Mouse (Mus musculus) right cerebral cortex, postnatal 10 days (tissue): Measurements from ENCODE around the gene Gm10392.

Source experiments
- DNase-seq, 2 experiments: peaks; one replicate each; pipeline ENCODE4 v3.0.0; 2021; ENCODE audit warnings: low spot score in 2 of 2

Gm10392 gene

DNA sequence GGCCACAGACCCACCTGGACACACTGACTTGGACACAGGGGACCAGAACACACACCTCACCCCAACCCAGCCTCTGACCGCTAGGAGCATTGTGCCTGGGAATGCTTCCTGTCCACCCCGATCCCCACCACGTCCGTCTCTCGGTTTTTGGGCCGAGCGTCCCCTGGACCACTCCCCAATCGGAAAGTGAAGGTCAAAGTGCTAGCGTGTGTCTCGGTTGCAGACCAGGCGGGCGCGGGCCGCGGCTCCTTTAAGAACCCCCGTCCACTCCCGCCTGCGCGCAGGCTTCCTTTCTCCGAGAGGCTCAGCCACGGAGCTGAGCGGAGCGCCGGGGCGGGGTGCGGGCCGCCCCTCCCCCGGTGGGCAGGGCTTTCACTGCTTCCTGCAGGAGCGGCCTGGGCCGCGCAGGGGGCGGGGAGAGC is 26.1 kb downstream of the Gm10392 start:
- DNase-seq: peak; percentile 96

DNA sequence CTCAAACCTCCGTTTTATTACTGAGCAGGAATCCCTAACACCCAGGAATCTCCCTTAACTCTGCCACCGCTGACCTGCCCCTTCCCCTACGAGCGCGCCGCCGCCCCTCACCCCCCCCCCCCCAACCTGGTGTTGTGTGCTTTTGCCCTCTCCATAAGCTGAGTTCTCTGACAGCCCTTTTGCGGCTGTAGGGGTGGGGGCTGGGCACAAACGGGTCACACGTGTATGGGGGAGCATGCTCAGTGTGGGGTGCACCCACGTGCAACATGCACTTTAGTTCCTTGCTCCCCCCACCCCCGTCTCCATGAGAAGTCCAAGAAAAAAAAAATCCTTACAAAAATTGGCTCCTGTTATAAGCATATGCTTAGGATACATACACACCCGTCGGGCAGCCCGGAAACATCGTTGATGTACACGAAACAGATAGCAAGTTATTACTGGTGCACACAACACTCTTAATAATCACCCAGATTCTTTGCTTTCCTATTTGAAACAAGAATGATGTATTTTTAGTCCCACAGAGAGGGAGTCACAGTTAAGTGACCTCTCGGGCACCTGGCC is 26.6 kb downstream of the Gm10392 start:
- DNase-seq: peak; percentile 80 to 85

DNA sequence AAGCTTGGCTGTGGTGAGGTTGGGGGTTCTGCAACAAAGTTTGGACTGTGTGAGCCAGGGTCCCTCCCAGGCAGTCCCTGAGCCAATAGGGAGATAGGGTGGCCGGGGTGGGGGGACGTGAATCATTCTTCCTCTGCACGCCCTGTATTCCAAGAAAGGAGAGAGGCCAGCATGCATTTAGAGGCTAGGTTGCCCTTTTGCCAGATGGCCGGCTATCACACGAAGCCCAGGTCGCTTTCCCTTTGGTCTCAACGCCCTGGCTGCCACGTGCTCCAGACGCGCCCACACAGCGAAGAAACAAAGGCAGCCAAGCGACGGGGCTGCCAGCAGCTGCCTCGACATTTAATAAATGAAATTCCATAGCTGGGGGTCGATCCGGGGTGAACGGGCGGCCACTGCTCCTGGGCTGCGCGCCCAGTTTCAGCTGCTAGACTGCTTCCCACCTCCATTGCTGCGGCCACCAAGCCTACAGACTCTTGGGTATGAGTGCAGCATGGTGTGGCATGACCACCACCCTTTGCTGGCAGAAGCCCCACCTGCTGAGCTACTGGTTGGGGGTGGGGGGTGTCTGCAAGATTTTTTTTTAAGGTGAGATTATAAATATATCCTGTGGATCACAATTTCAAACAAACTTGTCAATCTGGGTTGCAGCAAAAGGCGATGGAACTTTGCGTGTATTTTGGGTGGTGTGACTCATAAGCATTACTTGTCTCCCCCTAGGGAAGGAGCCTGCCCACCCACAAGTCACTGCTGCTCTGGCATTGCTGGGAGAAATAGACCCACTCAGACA is 27.3 kb downstream of the Gm10392 start:
- peak; percentile 79 to 88 for DNase-seq

GRCm38 (mm10) chr11:77491123-77491501 is 27.9 kb downstream of the Gm10392 start:
- peak; percentile 95 to 96 for DNase-seq

GRCm38 (mm10) chr11:77490451-77490850 is 28.5 kb downstream of the Gm10392 start:
- no peak for DNase-seq

- peak; percentile 89 to 91 for DNase-seq
Observed at GRCm38 (mm10) chr11:77489591-77490235, 29.3 kb downstream of the Gm10392 start, which contains the start of gene Ankrd13b. Gene Ankrd13b, minus strand, starts transcription at chr11:77489678.

DNA sequence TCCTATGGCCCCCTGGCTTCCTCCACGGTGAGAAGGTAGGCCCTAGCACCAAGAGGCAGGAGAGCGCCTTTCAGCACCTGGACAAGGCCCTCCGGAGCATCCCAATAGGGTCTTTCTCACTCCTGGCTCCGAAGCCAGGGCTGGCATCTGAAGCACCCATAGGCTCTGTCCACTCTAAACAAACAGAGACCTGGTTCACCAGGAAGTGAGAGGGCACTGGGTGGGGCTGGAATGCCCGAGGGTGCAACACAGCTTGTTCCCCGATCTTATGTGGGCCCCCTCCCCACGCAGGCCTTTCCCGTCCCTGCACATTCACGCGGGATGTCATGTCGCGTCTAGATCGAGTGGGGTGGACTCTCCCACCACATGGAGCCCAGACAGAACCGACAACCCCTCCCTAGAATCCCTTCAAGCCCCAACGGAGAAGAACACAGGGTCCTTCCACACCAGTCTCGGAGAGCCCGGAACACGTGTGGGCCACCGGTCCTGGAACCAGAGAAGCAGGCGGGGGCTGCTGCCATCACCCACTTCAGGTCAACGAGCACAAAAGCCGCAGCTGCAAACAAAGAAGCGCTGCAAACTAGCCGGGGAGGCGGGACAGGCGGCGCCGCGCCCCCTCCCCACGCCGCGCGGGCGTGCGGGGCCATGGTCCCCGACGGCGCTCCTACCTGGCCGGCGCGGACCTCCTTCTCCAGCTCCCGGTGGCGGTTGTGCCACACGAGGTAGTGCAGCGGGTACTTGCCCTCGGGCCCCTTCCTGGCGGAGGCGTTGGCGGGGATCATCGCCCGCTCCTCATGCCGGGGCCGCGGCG is 30.0 kb downstream of the Gm10392 start:
- DNase-seq: no peak

- DNase-seq: peak; percentile 77 to 84
Observed at GRCm38 (mm10) chr11:77486798-77487197, 32.2 kb downstream of the Gm10392 start.

GRCm38 (mm10) chr11:77485229-77485628 is 33.8 kb downstream of the Gm10392 start:
- peak in 1 of 2 experiments; percentile 30 for DNase-seq

GRCm38 (mm10) chr11:77483510-77484255 is 35.3 kb downstream of the Gm10392 start:
- no peak for DNase-seq

- peak in 1 of 2 experiments; percentile 36 for DNase-seq
Observed at GRCm38 (mm10) chr11:77483043-77483442, 36.0 kb downstream of the Gm10392 start.

DNA sequence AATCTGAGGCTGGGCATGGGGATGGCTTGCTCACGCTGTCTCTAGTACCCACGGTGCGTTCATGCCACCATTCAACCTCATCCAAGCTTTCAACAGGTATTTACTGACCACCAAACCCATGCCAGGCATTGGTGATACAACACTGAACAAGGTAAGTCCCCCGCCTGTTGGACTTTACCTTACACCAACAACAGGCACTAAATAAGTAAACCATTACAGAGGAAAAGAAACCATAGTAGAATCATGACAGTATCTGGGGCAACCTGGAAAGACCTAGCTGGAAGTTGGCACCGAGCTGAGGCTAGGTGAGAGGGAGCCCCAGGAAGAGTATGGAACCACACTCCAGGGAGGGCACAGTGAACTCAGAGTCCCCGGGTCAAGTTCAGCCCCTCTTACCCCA is 42.1 kb downstream of the Gm10392 start:
- DNase-seq: no peak

DNA sequence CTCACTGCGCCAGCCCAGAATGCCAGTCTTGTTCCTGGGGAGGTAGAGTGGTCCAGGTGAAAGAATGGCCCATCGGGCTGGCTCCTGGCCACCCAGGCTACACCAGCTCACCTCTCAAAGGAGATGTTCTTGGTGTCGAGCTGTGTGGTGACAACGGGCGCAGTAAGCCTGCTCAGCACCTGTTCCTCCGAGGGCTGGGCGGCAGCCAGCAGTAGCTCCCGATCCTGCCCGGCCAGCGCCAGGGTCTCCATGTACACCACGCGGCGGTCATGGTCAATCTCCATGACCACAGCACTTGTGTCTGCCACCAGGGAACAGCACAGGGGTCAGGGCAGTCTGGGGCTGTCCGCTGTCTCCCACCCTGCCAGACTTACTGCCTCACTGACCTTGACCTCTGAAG is 42.8 kb downstream of the Gm10392 start:
- peak in 1 of 2 experiments; percentile 37 for DNase-seq

DNA sequence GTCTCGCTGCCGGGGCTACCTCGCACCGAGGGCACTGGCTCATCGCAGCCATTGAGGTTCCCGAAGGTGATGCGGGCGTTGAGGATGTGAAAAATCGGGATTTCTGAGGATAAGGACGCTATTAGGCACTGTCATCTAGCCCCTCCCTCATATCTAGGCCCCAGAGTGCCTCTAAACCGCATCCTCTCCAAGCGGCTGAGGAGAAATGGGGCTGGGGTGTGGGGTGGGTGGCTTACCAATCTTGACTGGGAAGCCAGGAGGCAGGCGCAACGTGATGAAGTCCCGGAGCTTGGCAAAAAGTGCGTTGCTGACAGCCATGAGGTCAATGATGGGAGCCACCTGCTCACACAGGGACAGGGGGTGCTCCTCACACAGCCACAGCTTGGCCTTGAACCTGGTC is 46.2 kb downstream of the Gm10392 start:
- peak in 1 of 2 experiments; percentile 22 for DNase-seq

GRCm38 (mm10) chr11:77471407-77471806 is 47.6 kb downstream of the Gm10392 start:
- DNase-seq: peak in 1 of 2 experiments; percentile 26

- DNase-seq: peak in 1 of 2 experiments; percentile 28
Observed at GRCm38 (mm10) chr11:77468397-77468796, 50.6 kb downstream of the Gm10392 start.

DNA sequence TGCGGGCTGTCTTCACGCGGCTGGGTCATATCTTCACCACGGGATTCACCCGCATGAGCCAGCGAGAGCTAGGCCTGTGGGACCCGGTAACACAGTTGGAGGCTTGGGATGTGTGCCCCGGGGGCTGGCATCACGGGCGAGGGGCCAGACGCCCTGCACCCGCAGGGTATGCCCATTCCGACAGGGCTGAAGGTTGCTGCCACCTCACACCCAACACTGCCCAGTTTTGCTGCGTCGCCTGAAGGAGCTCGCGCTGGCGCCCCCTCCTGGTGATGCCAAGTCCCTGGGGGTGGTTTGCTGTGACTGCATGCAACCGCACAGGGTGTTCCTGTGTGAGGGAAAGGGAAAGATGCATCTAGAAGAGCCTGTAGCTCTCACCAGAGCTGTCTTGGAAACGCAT is 51.2 kb downstream of the Gm10392 start:
- peak; percentile 79 to 87 for DNase-seq

GRCm38 (mm10) chr11:77467157-77467556 is 51.8 kb downstream of the Gm10392 start:
- peak; percentile 69 to 80 for DNase-seq
